Mouse (Mus musculus): ENCODE measurements around the gene Klk1. TPM values are rescaled to one million over a fixed set of nuclear protein-coding genes. Genes with fewer than 3 reads are reported as not detected.
"Not testable (repeated sequence)": the region's sequence is repeated elsewhere in the genome, so short reads cannot be mapped to it uniquely, and the experiment has no call there.

The Klk1 gene
- polyA plus RNA-seq, 1 experiment: not detected

GRCm38 (mm10) chr7:44246984-44247470 is 21.9 kb downstream of the Klk1 start:
- Histone ChIP-seq H3K27me3 (ENCODE audit: control insufficient read depth, insufficient read depth, insufficient read length) (no peaks in the 10 kb centered on the region), H3K4me2 (ENCODE audit: low read depth) (peak overlapping the region; percentile 86), H3K36me3 (ENCODE audit: control insufficient read depth, insufficient read depth) (peaks cover 20% of the 10 kb centered on the region), H3K4me3 (peak overlapping the region; percentile 93), H3K79me2 (ENCODE audit: control insufficient read depth, insufficient read depth) (peaks cover 31% of the 10 kb centered on the region), H3ac (ENCODE audit: control insufficient read depth, insufficient read length) (peak overlapping the region; percentile 61)
- TF ChIP-seq MYOD1 (IDR thresholded peaks at IDR 0.05; ENCODE audit: control insufficient read depth in 1 of 3, insufficient read length in 2 of 3, low read depth in 2 of 3) (peak in 1 of 3 experiments; percentile 0), E2F4 (IDR thresholded peaks at IDR 0.05; ENCODE audit: insufficient read depth) (no peak), USF1 (IDR thresholded peaks at IDR 0.05; ENCODE audit: low read depth) (no peak), MAX (IDR thresholded peaks at IDR 0.05; ENCODE audit: low read depth) (no peak), REST (IDR thresholded peaks at IDR 0.05; ENCODE audit: insufficient read depth, insufficient read length) (no peak)

- Histone ChIP-seq H3ac (ENCODE audit: control insufficient read depth, insufficient read length) (no peak overlapping the region), H3K36me3 (ENCODE audit: control insufficient read depth, insufficient read depth) (peaks cover 20% of the 10 kb centered on the region), H3K79me2 (ENCODE audit: control insufficient read depth, insufficient read depth) (peaks cover 31% of the 10 kb centered on the region), H3K4me3 (peak overlapping the region; percentile 93), H3K27me3 (ENCODE audit: control insufficient read depth, insufficient read depth, insufficient read length) (no peaks in the 10 kb centered on the region), H3K4me2 (ENCODE audit: low read depth) (peak overlapping the region; percentile 86)
- TF ChIP-seq SRF (IDR thresholded peaks at IDR 0.05; ENCODE audit: control insufficient read depth, insufficient read length, low read depth): no peak
- TF ChIP-seq CEBPB (IDR thresholded peaks at IDR 0.05; ENCODE audit: insufficient read depth, poor library complexity, severe bottlenecking): no peak
- no peak for TF ChIP-seq TCF3 (IDR thresholded peaks at IDR 0.05; ENCODE audit: insufficient read length, low read depth)
- no peak for TF ChIP-seq USF1 (IDR thresholded peaks at IDR 0.05; ENCODE audit: low read depth)
- TF ChIP-seq E2F4 (IDR thresholded peaks at IDR 0.05; ENCODE audit: insufficient read depth): no peak
- TF ChIP-seq MYOG (IDR thresholded peaks at IDR 0.05; ENCODE audit: control insufficient read depth in 1 of 3, insufficient read depth in 1 of 3, insufficient read length in 2 of 3, low read depth in 2 of 3): no peak
- TF ChIP-seq REST (IDR thresholded peaks at IDR 0.05; ENCODE audit: insufficient read depth, insufficient read length): no peak
- no peak for TF ChIP-seq POLR2AphosphoS2 (IDR thresholded peaks at IDR 0.05; ENCODE audit: insufficient read length, low read depth)
- no peak for TF ChIP-seq TCF12 (IDR thresholded peaks at IDR 0.05; ENCODE audit: insufficient read depth, poor library complexity, severe bottlenecking)
- no peak for TF ChIP-seq MYOD1 (IDR thresholded peaks at IDR 0.05; ENCODE audit: control insufficient read depth in 1 of 3, insufficient read length in 2 of 3, low read depth in 2 of 3)
Observed at GRCm38 (mm10) chr7:44247971-44248370, 22.8 kb downstream of the Klk1 start.

- Histone ChIP-seq H3K4me3 (no peak overlapping the region), H3K36me3 (ENCODE audit: control insufficient read depth, insufficient read depth) (peaks cover 20% of the 10 kb centered on the region), H3K4me2 (ENCODE audit: low read depth) (no peak overlapping the region), H3K79me2 (ENCODE audit: control insufficient read depth, insufficient read depth) (peaks cover 31% of the 10 kb centered on the region), H3K27me3 (ENCODE audit: control insufficient read depth, insufficient read depth, insufficient read length) (no peaks in the 10 kb centered on the region), H3ac (ENCODE audit: control insufficient read depth, insufficient read length) (no peak overlapping the region)
- no peak for TF ChIP-seq TCF12 (IDR thresholded peaks at IDR 0.05; ENCODE audit: insufficient read depth, poor library complexity, severe bottlenecking)
- TF ChIP-seq SRF (IDR thresholded peaks at IDR 0.05; ENCODE audit: control insufficient read depth, insufficient read length, low read depth): no peak
- TF ChIP-seq CEBPB (IDR thresholded peaks at IDR 0.05; ENCODE audit: insufficient read depth, poor library complexity, severe bottlenecking): no peak
- TF ChIP-seq MYOG (IDR thresholded peaks at IDR 0.05; ENCODE audit: control insufficient read depth in 1 of 3, insufficient read depth in 1 of 3, insufficient read length in 2 of 3, low read depth in 2 of 3): no peak
- TF ChIP-seq TCF3 (IDR thresholded peaks at IDR 0.05; ENCODE audit: insufficient read length, low read depth): no peak
- no peak for TF ChIP-seq USF1 (IDR thresholded peaks at IDR 0.05; ENCODE audit: low read depth)
- TF ChIP-seq POLR2A (IDR thresholded peaks at IDR 0.05; ENCODE audit: insufficient read length, low read depth): no peak
- no peak for TF ChIP-seq E2F4 (IDR thresholded peaks at IDR 0.05; ENCODE audit: insufficient read depth)
- no peak for TF ChIP-seq POLR2AphosphoS2 (IDR thresholded peaks at IDR 0.05; ENCODE audit: insufficient read length, low read depth)
- TF ChIP-seq MAX (IDR thresholded peaks at IDR 0.05; ENCODE audit: low read depth): no peak
- no peak for TF ChIP-seq MYOD1 (IDR thresholded peaks at IDR 0.05; ENCODE audit: control insufficient read depth in 1 of 3, insufficient read length in 2 of 3, low read depth in 2 of 3)
- no peak for TF ChIP-seq REST (IDR thresholded peaks at IDR 0.05; ENCODE audit: insufficient read depth, insufficient read length)
Observed at GRCm38 (mm10) chr7:44249248-44249647, 24.1 kb downstream of the Klk1 start.

GRCm38 (mm10) chr7:44250732-44251275 is 25.6 kb downstream of the Klk1 start:
- peak; percentile 4 for TF ChIP-seq POLR2A (IDR thresholded peaks at IDR 0.05; ENCODE audit: insufficient read length, low read depth)
- not testable (repeated sequence) for H3K27me3 ChIP-seq (ENCODE audit: control insufficient read depth, insufficient read depth, insufficient read length); H3K4me2 ChIP-seq (ENCODE audit: low read depth); H3ac ChIP-seq (ENCODE audit: control insufficient read depth, insufficient read length); H3K4me3 ChIP-seq
- Histone ChIP-seq H3K36me3 (ENCODE audit: control insufficient read depth, insufficient read depth) (peaks cover 20% of the 10 kb centered on the region), H3K79me2 (ENCODE audit: control insufficient read depth, insufficient read depth) (peaks cover 29% of the 10 kb centered on the region)

- H3K27me3 ChIP-seq (ENCODE audit: control insufficient read depth, insufficient read depth, insufficient read length): no peaks in the 10 kb centered on the region
- TF ChIP-seq MYOD1 (IDR thresholded peaks at IDR 0.05; ENCODE audit: control insufficient read depth in 1 of 3, insufficient read length in 2 of 3, low read depth in 2 of 3): no peak
- TF ChIP-seq REST (IDR thresholded peaks at IDR 0.05; ENCODE audit: insufficient read depth, insufficient read length): no peak
- no peak for TF ChIP-seq CEBPB (IDR thresholded peaks at IDR 0.05; ENCODE audit: insufficient read depth, poor library complexity, severe bottlenecking)
- H3ac ChIP-seq (ENCODE audit: control insufficient read depth, insufficient read length): no peak overlapping the region
- H3K4me2 ChIP-seq (ENCODE audit: low read depth): no peak overlapping the region
- no peak overlapping the region for H3K4me3 ChIP-seq
- peaks cover 19% of the 10 kb centered on the region for H3K36me3 ChIP-seq (ENCODE audit: control insufficient read depth, insufficient read depth)
- peaks cover 11% of the 10 kb centered on the region for H3K79me2 ChIP-seq (ENCODE audit: control insufficient read depth, insufficient read depth)
Observed at GRCm38 (mm10) chr7:44253023-44253616, 28.0 kb downstream of the Klk1 start.

Measured in myocyte (in vitro differentiated cells).